Mouse (Mus musculus) liver, adult 2 months (tissue): ENCODE measurements around the gene Rnf145.

Experiments used
- CTCF ChIP-seq: fragments of 200-500 bp; IDR thresholded peaks from 2 replicates; pipeline ENCODE4 v1.5.1; 2011; ENCODE audit warnings: low read depth, low read length, control low read depth
- POLR2A ChIP-seq: fragments of 200-500 bp; IDR thresholded peaks from 2 replicates; pipeline ENCODE4 v1.6.1; 2011; ENCODE audit warnings: low read length, control low read depth; ENCODE audit not compliant: insufficient read depth; ENCODE audit errors: extremely low read depth

GRCm38 (mm10) chr11:44540243-44540642 is 21.5 kb downstream of the Rnf145 start:
- TF ChIP-seq POLR2A (no peak), CTCF (no peak)
